Mouse (Mus musculus) CD8-positive naive resting alpha-beta T cell, adult 57 days (primary cell): ENCODE measurements around the gene Idua. TPM values are rescaled to one million over a fixed set of nuclear protein-coding genes. Genes with fewer than 3 reads are reported as not detected.

ENCODE experiments used
- total RNA-seq: library from RNA; stranded (reverse); gene quantifications from one replicate; pipeline ENCODE4 v1.2.4, GENCODE M21; 2023

Idua gene
- total RNA-seq, result 33.0 TPM

GRCm38 (mm10) chr5:108659698-108660631 is at the start of gene Idua:
Gene Idua, plus strand, starts transcription at chr5:108660331.

GRCm38 (mm10) chr5:108629634-108630483 is 30.3 kb upstream of the Idua start, which contains the start of the genes Gak and Tmem175:
Gene Gak, minus strand, starts transcription at chr5:108629755.
Gene Tmem175, plus strand, starts transcription at chr5:108629770.

GRCm38 (mm10) chr5:108668977-108669936 is 9.1 kb downstream of the Idua start, which contains the start of gene Dgkq:
Gene Dgkq, minus strand, starts transcription at chr5:108669672.

DNA sequence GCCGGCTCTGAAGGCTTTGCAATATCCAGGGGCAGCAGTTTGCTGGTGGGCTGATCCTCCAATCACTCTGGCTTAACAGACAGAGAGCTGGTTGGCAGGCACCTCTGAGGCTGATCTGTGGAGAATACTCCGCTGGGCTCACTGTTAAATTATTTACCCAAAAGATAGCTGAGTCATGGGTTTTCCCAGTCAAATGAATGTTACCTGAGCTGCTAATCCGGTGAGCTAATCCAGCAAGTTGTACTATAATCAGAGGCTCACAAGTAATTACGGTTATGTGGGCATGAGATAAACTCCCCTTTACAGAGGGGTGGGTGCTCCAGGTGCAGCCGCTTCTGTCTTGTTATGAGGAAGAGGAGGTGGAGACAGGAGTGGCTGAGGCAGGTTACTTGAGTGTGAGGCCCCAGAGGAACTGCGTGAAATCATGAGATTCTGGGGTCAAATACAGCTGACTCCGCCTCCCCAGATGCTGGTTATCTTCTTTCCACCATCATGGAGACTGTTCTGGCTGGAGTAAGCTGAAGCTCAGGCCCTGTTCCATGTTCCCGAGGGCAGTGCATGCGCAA is 15.2 kb downstream of the Idua start, which contains the start of gene Slc26a1:
Gene Slc26a1, minus strand, starts transcription at position 319 of the 566 bp plus-strand sequence.

DNA sequence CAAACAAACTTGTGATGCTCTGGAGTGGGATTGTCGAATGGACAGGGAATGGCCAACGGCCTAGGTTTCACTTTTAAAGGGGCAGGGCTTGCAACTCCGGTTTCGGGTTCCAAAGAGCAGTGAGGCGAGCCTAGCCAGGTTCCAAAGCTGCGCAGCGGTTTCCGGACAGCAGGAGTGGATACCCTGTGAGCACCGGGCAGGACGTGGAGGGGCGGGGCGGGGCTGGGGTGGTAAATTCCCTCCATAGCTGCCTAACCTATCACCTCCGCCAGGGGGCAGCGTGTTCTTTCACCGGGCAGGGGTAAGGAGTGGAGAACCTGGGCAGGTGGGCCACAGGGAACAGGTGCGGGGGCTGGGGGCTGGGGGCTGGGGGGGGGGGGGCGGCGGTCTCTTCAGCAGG is 32.1 kb downstream of the Idua start, which contains the start of gene Fgfrl1:
Gene Fgfrl1, plus strand, starts transcription at position 112 of the 400 bp plus-strand sequence.

Other genes with a start within 250 kb of the Idua start
- 67.2 TPM for gene Atp5k, start 225.9 kb upstream of the Idua start, total RNA-seq
- gene Mfsd7a, start 211.4 kb upstream of the Idua start, total RNA-seq, result not detected
- gene Pcgf3, start 199.1 kb upstream of the Idua start, total RNA-seq, result 33.9 TPM
- not detected for gene Cplx1, start 110.3 kb upstream of the Idua start, total RNA-seq
- gene Gak, start 30.6 kb upstream of the Idua start, total RNA-seq, result 156 TPM
- 19.0 TPM for gene Tmem175, start 30.6 kb upstream of the Idua start, total RNA-seq
- 38.9 TPM for gene Dgkq, start 9.3 kb downstream of the Idua start, total RNA-seq
- not detected for gene Slc26a1, start 15.2 kb downstream of the Idua start, total RNA-seq
- gene Fgfrl1, start 32.1 kb downstream of the Idua start, total RNA-seq, result 4.3 TPM
- not detected for gene Rnf212, start 114.7 kb downstream of the Idua start, total RNA-seq
- not detected for gene Tmed11, start 135.0 kb downstream of the Idua start, total RNA-seq
- gene Vmn2r8, start 148.5 kb downstream of the Idua start, total RNA-seq, result not detected
- gene Vmn2r9, start 192.3 kb downstream of the Idua start, total RNA-seq, result not detected